In the genomic region with DNA sequence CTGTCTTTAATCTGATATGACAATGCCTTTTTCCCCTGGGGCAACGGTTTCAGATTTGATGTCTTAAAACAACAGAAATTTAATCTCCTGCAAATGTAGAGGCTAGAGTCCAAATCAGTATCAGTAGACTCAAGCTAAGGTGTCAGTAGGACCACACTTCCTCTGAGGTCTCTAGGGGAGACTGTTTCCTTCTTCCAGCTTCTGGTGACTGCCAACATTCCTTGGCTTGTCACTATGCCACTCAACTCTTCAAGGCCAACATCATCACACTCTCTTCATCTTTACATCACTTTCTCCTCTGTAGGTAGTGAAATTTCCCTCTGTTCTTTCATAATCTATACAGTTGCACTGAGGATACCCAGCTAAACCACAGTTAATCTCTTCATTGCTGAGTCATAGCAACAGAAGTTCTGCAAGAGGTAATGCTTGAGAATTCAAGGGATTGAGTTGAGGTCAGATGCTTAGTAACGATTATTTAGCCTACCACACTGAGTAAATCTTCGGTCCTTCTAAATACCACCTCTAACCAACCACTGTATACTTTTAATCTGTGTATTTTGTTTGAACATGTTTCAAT, we compare ENCODE assay signal across 25 mouse cellular contexts. TPM values are rescaled to one million over a fixed set of nuclear protein-coding genes. Genes with fewer than 3 reads are reported as not detected.
DNase-seq lines count a peak whose midpoint lies in the region; ATAC-seq and TF ChIP-seq lines count a peak whose summit lies in the region.
"Had no signal": no experiment of that assay in that cellular context is flagged by ENCODE, and none has a peak within 500 bp of the region (broad histone marks: within the 10 kb centered on the region; RNA-seq: fewer than 3 reads in every experiment).

No protein-coding gene starts in this region.

- peak; percentile 10 to 46; a peak in 1 of 4 replicates for TF ChIP-seq EP300 in MEL (IDR thresholded peaks at IDR 0.05; ENCODE audit: low read depth in 1 of 2, low read length in 2 of 2)

- H3K79me2 ChIP-seq in MEL (ENCODE audit: control insufficient read depth, insufficient read depth, low read length, poor library complexity) = peaks cover 20% of the 10 kb centered on the region

- H3K9me3 ChIP-seq in MEL (replicated peaks; ENCODE audit: insufficient read depth, low read length) = no peaks in the 10 kb centered on the region
- no peaks in the 10 kb centered on the region for H3K9me3 ChIP-seq in embryonic facial prominence, embryonic 10.5 days
- H3K9me3 ChIP-seq: embryonic facial prominence, embryonic 13.5 days; forebrain, embryonic 13.5 days; G1E; heart, embryonic 13.5 days; hindbrain, embryonic 12.5 days had no signal

- no peak for TF ChIP-seq RAD21 in MEL (IDR thresholded peaks at IDR 0.05; ENCODE audit: low read depth, low read length)

- peak; percentile 72 for ATAC-seq in granulocyte monocyte progenitor cell, adult 5-6 weeks (replicated peaks; ENCODE audit: poor library complexity, severe bottlenecking)
- ATAC-seq in megakaryocyte progenitor cell, adult 5-6 weeks (replicated peaks; ENCODE audit: poor library complexity) = peak; percentile 65
- ATAC-seq: activated CD4-positive, CD25-positive, alpha-beta regulatory T cell, adult 4 months; forebrain, embryonic 13.5 days; forebrain, postnatal 0 days; hindbrain, embryonic 16.5 days; Patski had no signal

- no peak overlapping the region for H3K4me3 ChIP-seq in MEL (ENCODE audit: control insufficient read depth in 1 of 2, insufficient read depth in 1 of 2, low read depth in 2 of 2, low read length in 2 of 2)
- no peak overlapping the region for H3K4me3 ChIP-seq in embryonic facial prominence, embryonic 10.5 days
- H3K4me3 ChIP-seq: embryonic facial prominence, embryonic 13.5 days; forebrain, embryonic 13.5 days; heart, embryonic 13.5 days; hindbrain, embryonic 12.5 days had no signal

- H3K27me3 ChIP-seq in MEL (ENCODE audit: control insufficient read depth in 1 of 2, insufficient read depth in 2 of 2, low read length in 2 of 2) = no peaks in the 10 kb centered on the region
- no peaks in the 10 kb centered on the region for H3K27me3 ChIP-seq in embryonic facial prominence, embryonic 10.5 days (replicated peaks; ENCODE audit: low read depth, poor library complexity, severe bottlenecking)
- H3K27me3 ChIP-seq: embryonic facial prominence, embryonic 13.5 days; forebrain, embryonic 13.5 days; heart, embryonic 13.5 days; hindbrain, embryonic 12.5 days; Patski had no signal

- peaks cover 0 to 18% of the 10 kb centered on the region in 2 experiments; a peak in 3 of 4 replicates for H3K4me1 ChIP-seq in MEL (ENCODE audit: control insufficient read depth in 1 of 2, insufficient read depth in 2 of 2, low read length in 2 of 2)
- peaks cover 21% of the 10 kb centered on the region for H3K4me1 ChIP-seq in embryonic facial prominence, embryonic 10.5 days

- no peak for TF ChIP-seq CTCF in MEL (IDR thresholded peaks at IDR 0.05 in 2 of 3, conservative IDR thresholded peaks at IDR 0.05 in 1 of 3; ENCODE audit: control insufficient read depth in 1 of 3, insufficient read depth in 1 of 3, low read depth in 2 of 3, low read length in 3 of 3, poor library complexity in 1 of 3, severe bottlenecking in 1 of 3)

- peaks cover 0 to 21% of the 10 kb centered on the region in 2 experiments; a peak in 2 of 4 replicates for H3K36me3 ChIP-seq in MEL (ENCODE audit: control insufficient read depth in 1 of 2, insufficient read depth in 2 of 2, low read length in 2 of 2)
- peaks cover 5% of the 10 kb centered on the region; the same call in 1 of the 2 replicates for H3K36me3 ChIP-seq in embryonic facial prominence, embryonic 10.5 days (replicated peaks)
- H3K36me3 ChIP-seq: embryonic facial prominence, embryonic 13.5 days; heart, embryonic 13.5 days; hindbrain, embryonic 12.5 days had no signal

- no peak for TF ChIP-seq POLR2A in MEL (IDR thresholded peaks at IDR 0.05; ENCODE audit: control insufficient read depth in 1 of 2, insufficient read depth in 1 of 2, low read depth in 1 of 2, low read length in 2 of 2, poor library complexity in 1 of 2)

- no peak overlapping the region for H3K9ac ChIP-seq in MEL (ENCODE audit: control insufficient read depth, low read depth, low read length, poor library complexity, severe bottlenecking)
- H3K9ac ChIP-seq: embryonic facial prominence, embryonic 13.5 days; forebrain, embryonic 13.5 days; forebrain, postnatal 0 days; heart, embryonic 13.5 days; hindbrain, embryonic 12.5 days had no signal

- DNase-seq in 416B (ENCODE audit: low read depth) (peak; percentile 37), MEL (ENCODE audit: low read depth, low spot score) (peak; percentile 50)
- DNase-seq in urinary bladder, postnatal 25 days (ENCODE audit: low spot score) = no peak
- DNase-seq in gastrocnemius, postnatal 4 days (ENCODE audit: low spot score in 2 of 2) = no peak
- no peak for DNase-seq in embryonic facial prominence, embryonic 10.5 days (ENCODE audit: low spot score)
- DNase-seq: adrenal gland, adult 2 months; adrenal gland, postnatal 25 days; B cell, adult 2 months; cerebellum, adult 8-10 months; cerebellum, postnatal 14 days; forebrain, postnatal 0 days; gastrocnemius, postnatal 14 days; heart, adult 11 months; heart, postnatal 36 days; kidney, adult 11 months had no signal

- H3K27ac ChIP-seq in MEL (ENCODE audit: control insufficient read depth, low read depth, low read length) = no peak overlapping the region
- no peak overlapping the region for H3K27ac ChIP-seq in embryonic facial prominence, embryonic 10.5 days (replicated peaks)
- H3K27ac ChIP-seq: embryonic facial prominence, embryonic 13.5 days; forebrain, embryonic 13.5 days; heart, embryonic 13.5 days; hindbrain, embryonic 12.5 days had no signal

- WGBS in embryonic facial prominence, embryonic 10.5 days = 89% methylated on average over 3 of the region's 3 CpGs

TF ChIP-seq in MEL, 35 proteins besides CTCF, POLR2A, EP300 and RAD21:
- TF ChIP-seq ELF1 (IDR thresholded peaks at IDR 0.05; ENCODE audit: low read depth, low read length) = no peak
- peak; percentile 78 for TF ChIP-seq RCOR1 (IDR thresholded peaks at IDR 0.05; ENCODE audit: low read depth, low read length)

RNA-seq across cellular contexts. Expression of gene Prdm2, which starts 1.5 kb away (rescaled TPM):
- 4.3 and 4.9 TPM in 2 replicates for total RNA-seq in MEL (2012; rRNA removed)
- 10 to 100 TPM in 1 of 2 experiments, not detected in 1; 13.5 TPM for polyA plus RNA-seq in MEL (2012; ENCODE audit: insufficient read depth in 1 of 2, insufficient read length in 2 of 2, low read depth in 1 of 2, low replicate concordance in 2 of 2, missing spikeins in 1 of 2)
- total RNA-seq in granulocyte monocyte progenitor cell, adult 5-6 weeks (2014; fragmentation: Nextera tagmentation) = 20.5 and 27.8 TPM in 2 replicates
- total RNA-seq in granulocyte monocyte progenitor cell, adult 5-6 weeks (2017) = 11.0 and 12.4 TPM in 2 replicates
- 16.1 and 16.5 TPM in 2 replicates for total RNA-seq in megakaryocyte progenitor cell, adult 5-6 weeks (2015)
- 9.5 and 12.5 TPM in 2 replicates for total RNA-seq in megakaryocyte progenitor cell, adult 5-6 weeks (2017)
- 10 to 100 TPM; 27.8 to 30.2 TPM for total RNA-seq in gastrocnemius, postnatal 4 days (2021)
- polyA plus RNA-seq in embryonic facial prominence, embryonic 10.5 days (2016; fragmentation: Nextera tagmentation; extraction: Ambion mirVana) = 16.8 and 17.4 TPM in 2 replicates

Comparison
In these comparisons a context has a peak if more than half of its experiments do, and no peak if none do; other contexts are left out.
1. DNase-seq: peak in 416B (single experiment) and MEL (single experiment); none in urinary bladder, postnatal 25 days (single experiment), gastrocnemius, postnatal 4 days (0 of 2) and embryonic facial prominence, embryonic 10.5 days (single experiment).